Mouse (Mus musculus): ENCODE data around the gene Plxnc1. TPM values are rescaled to one million over a fixed set of nuclear protein-coding genes. Genes with fewer than 3 reads are reported as not detected.
A peak's percentile ranks its signal among the peaks of the same experiment; 100 is the strongest.

The Plxnc1 gene
- polyA plus RNA-seq, 1 experiment from 2014 or later, result 11.1 TPM

DNA sequence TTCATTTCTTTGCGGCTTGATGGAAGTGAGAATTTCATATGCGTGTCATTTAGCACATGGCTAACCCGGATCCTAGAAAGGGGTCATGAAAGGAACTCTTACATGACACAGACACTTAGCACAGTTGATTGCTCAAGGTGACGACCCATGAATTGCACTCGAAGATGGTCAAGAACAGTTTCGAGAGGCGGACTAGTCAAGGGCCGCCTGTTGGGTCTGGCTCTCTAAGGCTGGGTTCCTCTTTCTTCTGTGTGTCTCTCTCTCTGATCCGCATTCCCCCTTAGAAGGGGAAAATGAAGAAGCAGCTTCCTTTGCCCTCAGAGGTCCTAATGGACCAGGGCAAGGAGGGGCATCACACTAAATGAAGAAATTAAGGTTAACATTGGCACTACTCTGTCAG lies 94.7 kb downstream of the Plxnc1 start:
- H3K27me3 ChIP-seq (replicated peaks; ENCODE audit: control insufficient read depth, insufficient read depth, low read length), result no peaks in the 10 kb centered on the region
- H3K27ac ChIP-seq (ENCODE audit: low read length), result no peak overlapping the region
- H3K9ac ChIP-seq (replicated peaks; ENCODE audit: low read depth, low read length), result no peak overlapping the region
- WGBS, result 95% methylated on average over 9 of the region's 9 CpGs
- no peak overlapping the region for H3K4me2 ChIP-seq (ENCODE audit: low read length)
- no peaks in the 10 kb centered on the region for H3K4me1 ChIP-seq (replicated peaks; ENCODE audit: control insufficient read depth, insufficient read depth, low read length)
- no peak for ATAC-seq
- H3K4me3 ChIP-seq (replicated peaks; ENCODE audit: low read length), result no peak overlapping the region
- H3K9me3 ChIP-seq (ENCODE audit: control insufficient read depth, low read length), result no peaks in the 10 kb centered on the region
- 0 out of 2 replicates have a peak, but pooled peaks cover 4% of the 10 kb centered on the region for H3K36me3 ChIP-seq (ENCODE audit: control insufficient read depth, insufficient read depth)

DNA sequence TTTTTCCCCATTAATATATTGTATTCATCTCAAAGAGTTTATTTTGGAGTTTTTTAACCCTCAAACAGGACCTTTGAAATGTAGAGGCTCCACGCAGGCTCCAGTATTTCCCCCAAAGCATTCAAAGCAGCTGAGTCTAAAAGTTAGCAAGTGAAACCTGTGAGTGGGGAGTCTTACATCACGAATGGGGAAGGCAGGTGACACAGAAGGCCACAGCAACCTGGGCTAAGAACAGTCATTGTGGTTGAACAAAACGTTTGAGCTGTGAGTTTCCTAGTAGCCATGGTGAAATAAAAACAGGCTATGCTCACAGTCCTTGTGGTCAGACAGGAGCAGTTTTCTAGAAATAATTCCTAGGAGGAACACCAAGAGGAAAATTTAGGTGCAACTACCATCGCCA lies 95.3 kb downstream of the Plxnc1 start:
- H3K36me3 ChIP-seq (ENCODE audit: control insufficient read depth, insufficient read depth), result 0 out of 2 replicates have a peak, but pooled peaks cover 4% of the 10 kb centered on the region
- no peaks in the 10 kb centered on the region for H3K9me3 ChIP-seq (ENCODE audit: control insufficient read depth, low read length)
- 88% methylated on average over 4 of the region's 4 CpGs for WGBS
- H3K9ac ChIP-seq (replicated peaks; ENCODE audit: low read depth, low read length), result no peak overlapping the region
- no peak for ATAC-seq
- no peaks in the 10 kb centered on the region for H3K27me3 ChIP-seq (replicated peaks; ENCODE audit: control insufficient read depth, insufficient read depth, low read length)
- no peak overlapping the region for H3K4me3 ChIP-seq (replicated peaks; ENCODE audit: low read length)
- H3K4me2 ChIP-seq (ENCODE audit: low read length), result no peak overlapping the region
- H3K4me1 ChIP-seq (replicated peaks; ENCODE audit: control insufficient read depth, insufficient read depth, low read length), result no peaks in the 10 kb centered on the region
- no peak overlapping the region for H3K27ac ChIP-seq (ENCODE audit: low read length)

DNA sequence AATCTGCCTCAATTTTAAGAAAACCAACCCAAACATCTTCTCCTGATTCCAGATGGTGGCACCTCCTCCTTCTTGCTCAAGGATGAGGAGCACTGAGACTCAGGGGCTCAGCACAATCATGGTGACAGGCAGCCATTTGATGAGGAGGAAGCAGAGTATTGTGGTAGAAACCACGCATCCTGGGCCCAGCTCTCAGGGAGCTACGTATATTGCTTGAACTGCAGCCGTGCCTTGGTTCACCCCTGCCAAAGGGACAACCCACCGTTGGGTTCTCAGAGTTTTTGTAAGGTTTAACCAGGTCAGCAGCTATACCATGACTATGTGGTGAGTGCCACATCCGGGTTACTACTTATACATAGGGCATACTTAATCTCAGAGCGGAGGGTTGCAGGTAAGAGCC lies 96.3 kb downstream of the Plxnc1 start:
- Histone ChIP-seq H3K27ac (ENCODE audit: low read length) (no peak overlapping the region), H3K9me3 (ENCODE audit: control insufficient read depth, low read length) (no peaks in the 10 kb centered on the region), H3K36me3 (ENCODE audit: control insufficient read depth, insufficient read depth) (0 out of 2 replicates have a peak, but pooled peaks cover 4% of the 10 kb centered on the region), H3K4me2 (ENCODE audit: low read length) (no peak overlapping the region), H3K4me1 (replicated peaks; ENCODE audit: control insufficient read depth, insufficient read depth, low read length) (no peaks in the 10 kb centered on the region), H3K9ac (replicated peaks; ENCODE audit: low read depth, low read length) (no peak overlapping the region), H3K27me3 (replicated peaks; ENCODE audit: control insufficient read depth, insufficient read depth, low read length) (no peaks in the 10 kb centered on the region), H3K4me3 (replicated peaks; ENCODE audit: low read length) (no peak overlapping the region)
- no peak for ATAC-seq
- WGBS, result 92% methylated on average over 6 of the region's 6 CpGs

DNA sequence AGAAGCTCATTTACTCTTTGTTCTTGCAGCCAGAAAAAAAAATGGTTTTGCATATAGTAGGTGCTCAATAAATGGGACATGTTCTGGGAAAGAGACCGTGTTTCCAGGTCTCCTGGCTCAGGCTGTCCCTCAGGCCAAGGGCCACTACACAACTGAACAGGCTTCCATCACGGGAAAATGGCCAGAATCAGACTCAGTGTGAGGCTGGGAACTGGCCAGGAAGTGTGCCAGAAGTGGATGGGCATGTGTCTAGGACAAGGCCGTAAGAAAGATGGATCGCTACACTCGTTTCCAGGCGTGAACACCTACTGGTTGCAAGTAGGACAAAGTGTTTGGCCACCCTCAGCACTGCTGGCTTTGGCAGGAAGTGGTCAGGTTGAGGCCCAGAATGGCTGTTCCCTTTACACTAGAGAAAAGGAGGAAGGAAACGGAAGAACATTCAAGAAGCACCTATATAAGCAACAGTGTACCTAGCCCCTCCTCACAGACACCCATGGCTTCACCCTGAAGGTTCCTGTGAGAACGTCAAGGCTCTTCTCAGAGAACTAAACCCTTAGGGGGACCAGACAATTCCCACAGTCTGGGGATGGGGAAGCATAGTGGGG lies 98.0 kb downstream of the Plxnc1 start:
- Histone ChIP-seq H3K27me3 (replicated peaks; ENCODE audit: control insufficient read depth, insufficient read depth, low read length) (no peaks in the 10 kb centered on the region), H3K4me3 (replicated peaks; ENCODE audit: low read length) (no peak overlapping the region), H3K4me1 (replicated peaks; ENCODE audit: control insufficient read depth, insufficient read depth, low read length) (no peaks in the 10 kb centered on the region), H3K9me3 (ENCODE audit: control insufficient read depth, low read length) (no peaks in the 10 kb centered on the region), H3K9ac (replicated peaks; ENCODE audit: low read depth, low read length) (no peak overlapping the region), H3K4me2 (ENCODE audit: low read length) (no peak overlapping the region), H3K27ac (ENCODE audit: low read length) (no peak overlapping the region), H3K36me3 (ENCODE audit: control insufficient read depth, insufficient read depth) (no peaks in the 10 kb centered on the region)
- ATAC-seq, result no peak
- 94% methylated on average over 8 of the region's 8 CpGs for WGBS

DNA sequence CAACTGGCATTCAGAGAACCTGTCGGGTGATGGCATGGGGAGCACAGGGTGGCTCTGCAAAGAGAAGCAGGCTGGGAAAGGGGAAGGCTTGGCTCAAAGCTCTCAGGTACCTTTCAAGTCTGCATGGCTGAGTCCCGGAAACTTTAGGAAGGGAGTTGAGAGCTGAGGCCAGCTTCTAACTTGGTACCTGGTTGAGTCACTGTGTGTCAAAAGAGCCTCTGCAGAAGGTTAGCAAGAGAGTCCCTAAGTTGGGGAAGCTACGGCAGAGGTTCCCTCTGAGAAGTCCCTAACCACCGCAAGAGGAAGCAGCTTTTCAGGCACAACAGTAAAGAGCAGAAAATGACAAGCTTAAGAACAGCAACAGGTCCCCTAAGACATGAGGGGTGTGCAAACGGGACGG lies 99.9 kb downstream of the Plxnc1 start:
- no peak overlapping the region for H3K27ac ChIP-seq (ENCODE audit: low read length)
- no peaks in the 10 kb centered on the region for H3K36me3 ChIP-seq (ENCODE audit: control insufficient read depth, insufficient read depth)
- H3K4me1 ChIP-seq (replicated peaks; ENCODE audit: control insufficient read depth, insufficient read depth, low read length), result no peaks in the 10 kb centered on the region
- H3K9me3 ChIP-seq (ENCODE audit: control insufficient read depth, low read length), result no peaks in the 10 kb centered on the region
- no peak overlapping the region for H3K9ac ChIP-seq (replicated peaks; ENCODE audit: low read depth, low read length)
- WGBS, result 89% methylated on average over 6 of the region's 6 CpGs
- no peak overlapping the region for H3K4me3 ChIP-seq (replicated peaks; ENCODE audit: low read length)
- no peaks in the 10 kb centered on the region for H3K27me3 ChIP-seq (replicated peaks; ENCODE audit: control insufficient read depth, insufficient read depth, low read length)
- no peak overlapping the region for H3K4me2 ChIP-seq (ENCODE audit: low read length)
- ATAC-seq, result no peak

DNA sequence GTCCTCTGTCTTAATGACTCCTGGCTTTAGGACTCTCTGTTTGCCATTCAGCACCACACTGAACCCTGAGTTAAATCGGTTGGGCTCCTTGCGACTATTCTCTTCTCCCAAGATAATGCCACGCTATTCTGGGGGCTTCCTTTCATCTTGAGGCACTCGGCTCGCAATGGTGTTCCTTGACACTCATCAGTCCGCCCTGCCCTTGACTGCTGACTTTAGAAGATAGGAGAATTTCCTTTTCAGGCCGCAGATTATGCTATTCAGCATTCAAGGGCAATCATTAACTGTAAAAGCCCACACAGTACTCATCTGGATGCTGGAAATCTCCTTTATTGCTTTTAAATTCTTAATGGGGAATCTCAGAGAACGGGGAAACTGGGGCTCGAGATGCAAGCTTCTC lies 108.8 kb downstream of the Plxnc1 start:
- Histone ChIP-seq H3K9me3 (ENCODE audit: control insufficient read depth, low read length) (no peaks in the 10 kb centered on the region), H3K9ac (replicated peaks; ENCODE audit: low read depth, low read length) (no peak overlapping the region), H3K27me3 (replicated peaks; ENCODE audit: control insufficient read depth, insufficient read depth, low read length) (no peaks in the 10 kb centered on the region), H3K4me3 (replicated peaks; ENCODE audit: low read length) (no peak overlapping the region), H3K4me2 (ENCODE audit: low read length) (no peak overlapping the region), H3K36me3 (ENCODE audit: control insufficient read depth, insufficient read depth) (0 out of 2 replicates have a peak, but pooled peaks cover 3% of the 10 kb centered on the region), H3K4me1 (replicated peaks; ENCODE audit: control insufficient read depth, insufficient read depth, low read length) (no peaks in the 10 kb centered on the region), H3K27ac (ENCODE audit: low read length) (no peak overlapping the region)
- ATAC-seq, result no peak
- WGBS, result 73% methylated on average over 9 of the region's 9 CpGs

DNA sequence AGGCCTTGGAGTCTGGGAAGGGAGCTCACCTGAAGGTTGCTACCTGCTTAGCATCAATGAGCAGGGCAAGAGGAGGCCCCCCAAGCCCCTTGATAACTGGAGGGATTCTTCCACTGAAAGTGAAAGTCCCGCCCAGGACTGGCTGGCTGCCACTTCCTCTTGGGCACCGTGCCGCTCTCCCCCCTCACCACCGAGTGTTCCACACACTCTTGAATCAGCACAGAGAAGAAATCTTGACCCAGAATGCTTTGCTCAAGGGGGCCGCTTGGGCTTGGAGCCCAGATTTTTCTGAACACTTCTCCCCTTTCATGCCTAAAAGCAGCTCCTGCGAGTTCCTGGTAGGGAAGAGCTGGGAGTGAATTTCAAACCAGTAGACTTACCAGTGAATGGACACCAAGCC lies 115.2 kb downstream of the Plxnc1 start:
- Histone ChIP-seq H3K36me3 (ENCODE audit: control insufficient read depth, insufficient read depth) (peaks cover 6% of the 10 kb centered on the region; the same call in 1 of the 2 replicates), H3K9me3 (ENCODE audit: control insufficient read depth, low read length) (no peaks in the 10 kb centered on the region), H3K9ac (replicated peaks; ENCODE audit: low read depth, low read length) (no peak overlapping the region), H3K4me3 (replicated peaks; ENCODE audit: low read length) (no peak overlapping the region), H3K27ac (ENCODE audit: low read length) (peak overlapping the region; percentile 79), H3K4me2 (ENCODE audit: low read length) (peak overlapping the region; percentile 34), H3K4me1 (replicated peaks; ENCODE audit: control insufficient read depth, insufficient read depth, low read length) (peaks cover 24% of the 10 kb centered on the region), H3K27me3 (replicated peaks; ENCODE audit: control insufficient read depth, insufficient read depth, low read length) (no peaks in the 10 kb centered on the region)
- ATAC-seq, result peak; percentile 92
- 17% methylated on average over 6 of the region's 6 CpGs for WGBS

DNA sequence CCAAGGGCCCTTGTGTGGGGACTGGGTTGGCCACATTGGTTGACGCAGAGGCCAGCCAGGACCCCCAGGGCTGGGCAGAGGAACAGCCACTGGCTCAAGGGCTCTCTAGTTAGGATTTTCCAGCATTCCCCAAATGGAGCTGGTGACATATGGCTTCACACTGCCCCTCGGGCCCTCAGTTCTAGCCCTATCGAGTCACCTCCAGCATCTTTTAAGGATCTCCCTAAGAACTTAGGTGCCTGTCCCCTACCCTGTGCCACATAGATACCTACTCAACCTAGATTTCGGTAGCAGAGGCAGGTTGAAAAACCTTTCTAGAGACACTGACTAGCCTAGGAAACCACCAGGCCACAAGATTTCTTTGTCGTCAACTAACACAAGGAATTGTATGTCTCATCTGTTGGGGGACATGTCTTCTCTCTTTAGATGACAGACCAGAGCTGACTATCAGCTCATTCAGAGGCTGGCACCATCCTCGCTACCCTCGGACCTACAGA lies 115.9 kb downstream of the Plxnc1 start:
- Histone ChIP-seq H3K9ac (replicated peaks; ENCODE audit: low read depth, low read length) (no peak overlapping the region), H3K9me3 (ENCODE audit: control insufficient read depth, low read length) (no peaks in the 10 kb centered on the region), H3K27ac (ENCODE audit: low read length) (peak overlapping the region; percentile 79; the same call in 1 of the 2 replicates), H3K4me2 (ENCODE audit: low read length) (no peak overlapping the region), H3K36me3 (ENCODE audit: control insufficient read depth, insufficient read depth) (peaks cover 6% of the 10 kb centered on the region; the same call in 1 of the 2 replicates), H3K4me3 (replicated peaks; ENCODE audit: low read length) (no peak overlapping the region), H3K27me3 (replicated peaks; ENCODE audit: control insufficient read depth, insufficient read depth, low read length) (no peaks in the 10 kb centered on the region), H3K4me1 (replicated peaks; ENCODE audit: control insufficient read depth, insufficient read depth, low read length) (peaks cover 26% of the 10 kb centered on the region)
- no peak for ATAC-seq
- WGBS, result 86% methylated on average over 7 of the region's 7 CpGs

DNA sequence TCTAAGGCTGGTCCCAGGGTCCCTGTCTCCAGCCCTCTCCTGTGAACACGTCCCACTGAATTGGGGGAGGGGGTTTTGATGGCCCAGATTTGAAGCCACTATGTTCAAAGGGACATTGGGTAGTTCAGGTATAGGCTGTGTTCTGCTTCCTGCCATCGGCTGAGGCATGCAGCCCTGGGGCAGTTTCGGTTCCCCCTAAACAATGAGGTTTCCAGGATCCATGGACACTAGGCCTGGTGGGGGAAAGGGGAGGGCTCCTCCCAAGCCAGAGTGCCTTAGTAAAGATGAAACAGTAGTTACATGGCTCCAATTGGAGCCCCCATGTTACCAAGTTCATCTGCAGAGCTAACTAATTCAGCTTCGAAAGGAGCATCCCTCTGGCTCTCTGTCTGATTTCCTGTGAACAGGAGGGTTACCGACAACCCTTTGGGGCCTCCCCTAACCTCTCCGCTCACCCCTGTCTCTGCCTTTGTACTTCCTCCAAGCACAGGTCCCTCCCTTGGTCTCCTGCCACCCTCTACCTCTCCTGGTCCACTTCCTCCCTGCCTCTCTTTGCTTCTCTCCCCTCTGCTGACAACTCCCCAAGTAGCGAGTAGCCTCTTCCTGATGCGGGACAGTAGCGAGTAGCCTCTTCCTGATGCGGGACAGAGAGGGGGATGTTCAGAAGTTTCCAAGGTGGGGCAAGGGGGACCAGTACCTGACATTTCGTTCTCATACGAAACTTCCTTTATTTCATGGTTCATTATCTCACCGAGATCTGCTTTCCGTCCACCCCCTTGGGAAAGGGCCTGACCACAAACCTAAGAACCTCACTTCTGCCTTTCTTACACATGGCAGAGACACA lies 116.5 kb downstream of the Plxnc1 start:
- no peaks in the 10 kb centered on the region for H3K9me3 ChIP-seq (ENCODE audit: control insufficient read depth, low read length)
- H3K36me3 ChIP-seq (ENCODE audit: control insufficient read depth, insufficient read depth), result peaks cover 4% of the 10 kb centered on the region; the same call in 1 of the 2 replicates
- H3K4me1 ChIP-seq (replicated peaks; ENCODE audit: control insufficient read depth, insufficient read depth, low read length), result peaks cover 26% of the 10 kb centered on the region
- no peak overlapping the region for H3K4me2 ChIP-seq (ENCODE audit: low read length)
- ATAC-seq, result no peak
- no peak overlapping the region for H3K9ac ChIP-seq (replicated peaks; ENCODE audit: low read depth, low read length)
- H3K27ac ChIP-seq (ENCODE audit: low read length), result no peak overlapping the region
- no peaks in the 10 kb centered on the region for H3K27me3 ChIP-seq (replicated peaks; ENCODE audit: control insufficient read depth, insufficient read depth, low read length)
- H3K4me3 ChIP-seq (replicated peaks; ENCODE audit: low read length), result no peak overlapping the region
- 90% methylated on average over 14 of the region's 14 CpGs for WGBS

All from forebrain, embryonic 16.5 days (tissue).